8 mouse cellular contexts compared by ENCODE assay signal in genomic region chr6:113099640-113100289, GRCm38 (mm10). TPM values are rescaled to one million over a fixed set of nuclear protein-coding genes. Genes with fewer than 3 reads are reported as not detected.
DNase-seq lines count a peak whose midpoint lies in the region; ATAC-seq and TF ChIP-seq lines count a peak whose summit lies in the region.

No protein-coding gene starts in this region.

- no peaks in the 10 kb centered on the region for H3K27me3 ChIP-seq in heart, embryonic 14.5 days (ENCODE audit: control insufficient read depth, insufficient read depth, low read length)
- no peaks in the 10 kb centered on the region for H3K27me3 ChIP-seq in kidney, postnatal 0 days (ENCODE audit: insufficient read depth, low read length)
- no peaks in the 10 kb centered on the region for H3K27me3 ChIP-seq in liver, embryonic 11.5 days (replicated peaks; ENCODE audit: control insufficient read depth, insufficient read depth, low read length)

- 21% methylated on average over 5 of the region's 5 CpGs for WGBS in heart, embryonic 14.5 days
- 19% methylated on average over 5 of the region's 5 CpGs for WGBS in kidney, postnatal 0 days
- whole genome bisulfite sequencing in liver, embryonic 11.5 days = 41% methylated on average over 5 of the region's 5 CpGs

- ATAC-seq in heart, embryonic 14.5 days (ENCODE audit: insufficient number of reproducible peaks, insufficient read depth, low FRiP score, low read depth) = peak; percentile 77; the same call in 1 of the 2 replicates
- ATAC-seq in kidney, postnatal 0 days (replicated peaks; ENCODE audit: low FRiP score, low read depth) = peak; percentile 89
- 0 out of 2 replicates have a peak, but pooled peaks have one; percentile 65 for ATAC-seq in liver, embryonic 11.5 days (replicated peaks; ENCODE audit: low FRiP score)

- DNase-seq in 3134 (ENCODE audit: extremely low read depth, insufficient read length, low spot score) = peak; percentile 70
- DNase-seq in adrenal gland, adult 18-20 months (ENCODE audit: low spot score in 2 of 2) = peak; percentile 78 to 81
- DNase-seq in kidney, postnatal 0 days (ENCODE audit: low spot score) = peak; percentile 91
- DNase-seq in liver, embryonic 11.5 days (ENCODE audit: low spot score) = no peak
- peak; percentile 27 for DNase-seq in naive thymus-derived CD4-positive, alpha-beta T cell, adult 2 months (ENCODE audit: low read depth)
- DNase-seq in urinary bladder, postnatal 10 days (ENCODE audit: low spot score) = peak; percentile 62

- 0 out of 2 replicates have a peak overlapping the region, but pooled peaks have one; percentile 13 for H3K9ac ChIP-seq in heart, embryonic 14.5 days (ENCODE audit: low read length)
- peak overlapping the region; percentile 24; the same call in 1 of the 2 replicates for H3K9ac ChIP-seq in kidney, postnatal 0 days (ENCODE audit: low read depth, low read length)
- H3K9ac ChIP-seq in liver, embryonic 11.5 days (ENCODE audit: low read depth, low read length) = no peak overlapping the region

- peak overlapping the region; percentile 96 for H3K27ac ChIP-seq in embryonic fibroblast, embryonic 13.5 days (ENCODE audit: insufficient read depth, low read length)
- H3K27ac ChIP-seq in heart, embryonic 14.5 days (replicated peaks in 1 of 2; ENCODE audit: control insufficient read depth in 1 of 2, insufficient read depth in 1 of 2, low read depth in 2 of 2, low read length in 2 of 2) = peak overlapping the region; percentile 56 to 67; a peak in 3 of 4 replicates
- peak overlapping the region; percentile 74 for H3K27ac ChIP-seq in kidney, postnatal 0 days
- peak overlapping the region; percentile 61 for H3K27ac ChIP-seq in liver, embryonic 11.5 days (ENCODE audit: low read depth, low read length)

- TF ChIP-seq POLR2A in embryonic fibroblast, embryonic 13.5 days (IDR thresholded peaks at IDR 0.05; ENCODE audit: low read depth, low read length) = 0 out of 2 replicates have a peak, but pooled peaks have one; percentile 23

- peak overlapping the region; percentile 36; the same call in 1 of the 2 replicates for H3K4me2 ChIP-seq in heart, embryonic 14.5 days (ENCODE audit: low read length)
- peak overlapping the region; percentile 26; the same call in 1 of the 2 replicates for H3K4me2 ChIP-seq in kidney, postnatal 0 days (ENCODE audit: low read length)
- peak overlapping the region; percentile 42 for H3K4me2 ChIP-seq in liver, embryonic 11.5 days

- H3K36me3 ChIP-seq in heart, embryonic 14.5 days (ENCODE audit: control insufficient read depth, insufficient read depth, low read length) = peaks cover under 1% of the 10 kb centered on the region; the same call in 1 of the 2 replicates
- no peaks in the 10 kb centered on the region for H3K36me3 ChIP-seq in kidney, postnatal 0 days (ENCODE audit: insufficient read depth, low read length)
- 0 out of 2 replicates have a peak, but pooled peaks cover under 1% of the 10 kb centered on the region for H3K36me3 ChIP-seq in liver, embryonic 11.5 days (ENCODE audit: control insufficient read depth, insufficient read depth, low read length)

- H3K9me3 ChIP-seq in heart, embryonic 14.5 days (ENCODE audit: control insufficient read depth, low read length) = no peaks in the 10 kb centered on the region
- no peaks in the 10 kb centered on the region for H3K9me3 ChIP-seq in kidney, postnatal 0 days (replicated peaks; ENCODE audit: low read length)
- H3K9me3 ChIP-seq in liver, embryonic 11.5 days (ENCODE audit: control insufficient read depth, low read length) = no peaks in the 10 kb centered on the region

- no peaks in the 10 kb centered on the region; the same call in 1 of the 2 replicates for H3K4me1 ChIP-seq in embryonic fibroblast, embryonic 13.5 days (ENCODE audit: control insufficient read depth, insufficient read depth, low read length)
- peaks cover 3 to 33% of the 10 kb centered on the region in 2 experiments for H3K4me1 ChIP-seq in heart, embryonic 14.5 days (ENCODE audit: control insufficient read depth in 2 of 2, insufficient read depth in 2 of 2, low read length in 2 of 2)
- H3K4me1 ChIP-seq in kidney, postnatal 0 days (replicated peaks; ENCODE audit: insufficient read depth, low read length) = 0 out of 2 replicates have a peak, but pooled peaks cover 3% of the 10 kb centered on the region
- H3K4me1 ChIP-seq in liver, embryonic 11.5 days (replicated peaks; ENCODE audit: control insufficient read depth, insufficient read depth, low read length) = peaks cover 17% of the 10 kb centered on the region

- TF ChIP-seq CTCF in embryonic fibroblast, embryonic 13.5 days (IDR thresholded peaks at IDR 0.05; ENCODE audit: borderline replicate concordance, insufficient read depth, low read length) = no peak
- TF ChIP-seq CTCF in kidney, postnatal 0 days (IDR thresholded peaks at IDR 0.05; ENCODE audit: low read depth) = no peak

- H3K4me3 ChIP-seq in embryonic fibroblast, embryonic 13.5 days (ENCODE audit: insufficient read depth, low read length) = no peak overlapping the region
- H3K4me3 ChIP-seq in heart, embryonic 14.5 days (ENCODE audit: control insufficient read depth in 1 of 2, insufficient read depth in 1 of 2, low read depth in 1 of 2, low read length in 2 of 2) = no peak overlapping the region
- no peak overlapping the region for H3K4me3 ChIP-seq in kidney, postnatal 0 days (replicated peaks; ENCODE audit: low read depth, low read length)
- H3K4me3 ChIP-seq in liver, embryonic 11.5 days (ENCODE audit: low read depth, low read length) = no peak overlapping the region

RNA-seq across cellular contexts. Expression of gene Setd5, which starts 22.6 kb away (rescaled TPM):
- 10 to 100 TPM; 72.2 to 86.2 TPM for total RNA-seq in adrenal gland, adult 18-20 months (2021)
- polyA plus RNA-seq in embryonic fibroblast, embryonic 13.5 days (2011; ENCODE audit: insufficient read length, low read depth, missing spikeins) = 128 and 154 TPM in 2 replicates
- 57.0 and 59.1 TPM in 2 replicates for polyA plus RNA-seq in heart, embryonic 14.5 days (2014; fragmentation: Nextera tagmentation; extraction: Ambion mirVana)
- polyA plus RNA-seq in kidney, postnatal 0 days (2015; fragmentation: Nextera tagmentation; extraction: Ambion mirVana) = 46.4 and 50.3 TPM in 2 replicates
- polyA plus RNA-seq in liver, embryonic 11.5 days (2014; fragmentation: Nextera tagmentation; extraction: Ambion mirVana) = 56.8 and 58.6 TPM in 2 replicates

RNA-seq across cellular contexts. Expression of gene Thumpd3, which starts 53.7 kb away (rescaled TPM):
- 10 to 100 TPM; 38.6 to 40.9 TPM for total RNA-seq in adrenal gland, adult 18-20 months (2021)
- 32.1 and 33.5 TPM in 2 replicates for polyA plus RNA-seq in embryonic fibroblast, embryonic 13.5 days (2011; ENCODE audit: insufficient read length, low read depth, missing spikeins)
- polyA plus RNA-seq in heart, embryonic 14.5 days (2014; fragmentation: Nextera tagmentation; extraction: Ambion mirVana) = 30.9 and 31.1 TPM in 2 replicates
- polyA plus RNA-seq in kidney, postnatal 0 days (2015; fragmentation: Nextera tagmentation; extraction: Ambion mirVana) = 41.5 and 42.1 TPM in 2 replicates
- 70.5 and 72.5 TPM in 2 replicates for polyA plus RNA-seq in liver, embryonic 11.5 days (2014; fragmentation: Nextera tagmentation; extraction: Ambion mirVana)
